ENCODE assay signal across 8 mouse cellular contexts in genomic region chr10:4105676-4106528, GRCm38 (mm10).
DNase-seq lines count a peak whose midpoint lies in the region; ATAC-seq and TF ChIP-seq lines count a peak whose summit lies in the region.

No protein-coding gene starts in this region.

- DNase-seq in kidney, adult 2 months, result peak; percentile 59
- DNase-seq in kidney, adult 11 months, result no peak
- peak; percentile 78 for DNase-seq in hindbrain, postnatal 0 days (ENCODE audit: low spot score)
- DNase-seq in midbrain, embryonic 10.5 days (ENCODE audit: low spot score), result no peak
- DNase-seq in thymus, postnatal 10 days (ENCODE audit: low spot score in 2 of 2), result no peak
- DNase-seq in thymus, adult 18-20 months, result no peak

- no peak overlapping the region for H3K4me3 ChIP-seq in kidney, adult 2 months (ENCODE audit: insufficient read depth, low read depth, low read length)
- no peak overlapping the region for H3K4me3 ChIP-seq in embryonic facial prominence, embryonic 15.5 days (replicated peaks)
- no peak overlapping the region for H3K4me3 ChIP-seq in hindbrain, postnatal 0 days (ENCODE audit: low read length)
- H3K4me3 ChIP-seq in midbrain, embryonic 10.5 days, result no peak overlapping the region

- H3K4me2 ChIP-seq in embryonic facial prominence, embryonic 15.5 days (replicated peaks), result no peak overlapping the region
- no peak overlapping the region for H3K4me2 ChIP-seq in hindbrain, postnatal 0 days (ENCODE audit: low read depth, low read length)

- TF ChIP-seq CTCF in kidney, adult 2 months (conservative IDR thresholded peaks at IDR 0.05; ENCODE audit: insufficient read depth, insufficient read length, low read depth, low read length), result no peak
- peak; percentile 65 for TF ChIP-seq CTCF in hindbrain, postnatal 0 days (IDR thresholded peaks at IDR 0.05; ENCODE audit: low read depth)

- H3K36me3 ChIP-seq in kidney, adult 2 months (ENCODE audit: control insufficient read depth, insufficient read depth, low read length), result no peaks in the 10 kb centered on the region
- no peaks in the 10 kb centered on the region for H3K36me3 ChIP-seq in embryonic facial prominence, embryonic 15.5 days
- H3K36me3 ChIP-seq in hindbrain, postnatal 0 days (ENCODE audit: insufficient read depth, low read length), result no peaks in the 10 kb centered on the region
- H3K36me3 ChIP-seq in midbrain, embryonic 10.5 days, result peaks cover 22% of the 10 kb centered on the region

- H3K9me3 ChIP-seq in embryonic facial prominence, embryonic 15.5 days (replicated peaks), result no peaks in the 10 kb centered on the region
- no peaks in the 10 kb centered on the region for H3K9me3 ChIP-seq in hindbrain, postnatal 0 days (ENCODE audit: low read length)
- H3K9me3 ChIP-seq in midbrain, embryonic 10.5 days (replicated peaks), result no peaks in the 10 kb centered on the region

- 39% methylated on average over 10 of the region's 10 CpGs for WGBS in kidney, adult 2 months
- 43% methylated on average over 10 of the region's 10 CpGs for WGBS in embryonic facial prominence, embryonic 15.5 days
- 14% methylated on average over 10 of the region's 10 CpGs for WGBS in hindbrain, postnatal 0 days
- 53% methylated on average over 10 of the region's 10 CpGs for WGBS in midbrain, embryonic 10.5 days

- H3K9ac ChIP-seq in embryonic facial prominence, embryonic 15.5 days, result no peak overlapping the region
- H3K9ac ChIP-seq in hindbrain, postnatal 0 days (replicated peaks; ENCODE audit: low read length), result no peak overlapping the region

- peak; percentile 48 for ATAC-seq in embryonic facial prominence, embryonic 15.5 days (ENCODE audit: insufficient number of reproducible peaks, low FRiP score, low TSS enrichment, low read depth)
- peak; percentile 44; the same call in 1 of the 2 replicates for ATAC-seq in hindbrain, postnatal 0 days
- ATAC-seq in megakaryocyte progenitor cell, adult 5-6 weeks (replicated peaks; ENCODE audit: poor library complexity), result no peak

- peaks cover 10% of the 10 kb centered on the region for H3K4me1 ChIP-seq in kidney, adult 2 months (ENCODE audit: control insufficient read depth, insufficient read depth, low read length)
- peaks cover 19% of the 10 kb centered on the region for H3K4me1 ChIP-seq in embryonic facial prominence, embryonic 15.5 days
- peaks cover 9% of the 10 kb centered on the region for H3K4me1 ChIP-seq in hindbrain, postnatal 0 days (ENCODE audit: insufficient read depth, low read length)
- H3K4me1 ChIP-seq in midbrain, embryonic 10.5 days, result peaks cover 31% of the 10 kb centered on the region

- TF ChIP-seq POLR2A in kidney, adult 2 months (IDR thresholded peaks at IDR 0.05; ENCODE audit: low read depth, low read length), result no peak

- no peaks in the 10 kb centered on the region for H3K27me3 ChIP-seq in kidney, adult 2 months (replicated peaks; ENCODE audit: control insufficient read depth, insufficient read depth, low read length)
- H3K27me3 ChIP-seq in embryonic facial prominence, embryonic 15.5 days, result no peaks in the 10 kb centered on the region
- no peaks in the 10 kb centered on the region for H3K27me3 ChIP-seq in hindbrain, postnatal 0 days (ENCODE audit: insufficient read depth, low read length)
- no peaks in the 10 kb centered on the region for H3K27me3 ChIP-seq in midbrain, embryonic 10.5 days (ENCODE audit: low read depth, poor library complexity, severe bottlenecking)

- peak overlapping the region; percentile 44; the same call in 1 of the 2 replicates for H3K27ac ChIP-seq in kidney, adult 2 months (ENCODE audit: insufficient read depth, low read depth, low read length)
- H3K27ac ChIP-seq in embryonic facial prominence, embryonic 15.5 days (replicated peaks), result 0 out of 2 replicates have a peak overlapping the region, but pooled peaks have one; percentile 34
- H3K27ac ChIP-seq in hindbrain, postnatal 0 days, result peak overlapping the region; percentile 27; the same call in 1 of the 2 replicates
- H3K27ac ChIP-seq in midbrain, embryonic 10.5 days (replicated peaks), result peak overlapping the region; percentile 57

Comparison
In these comparisons a context has a peak if more than half of its experiments do, and no peak if none do; other contexts are left out.
1. DNase-seq: peak in kidney, adult 2 months (single experiment) and hindbrain, postnatal 0 days (single experiment); none in kidney, adult 11 months (single experiment), midbrain, embryonic 10.5 days (single experiment), thymus, postnatal 10 days (0 of 2) and thymus, adult 18-20 months (0 of 2).
2. Peak in every context shown above with its lines, with median percentiles within 50 percentile points of each other: H3K27ac ChIP-seq.